Mouse (Mus musculus) lung, postnatal 0 days (tissue): ENCODE data around the gene Rasgrf1. TPM values are rescaled to one million over a fixed set of nuclear protein-coding genes. Genes with fewer than 3 reads are reported as not detected.
"Not testable (repeated sequence)": the region's sequence is repeated elsewhere in the genome, so short reads cannot be mapped to it uniquely, and the experiment has no call there.

Experiments used
- ATAC-seq: fragments of 200-750 bp; cut with Nextera tagmentation; 2 replicates; pipeline ENCODE4 v1.8.0; 2017; ENCODE audit warnings: moderate library complexity
- DNase-seq: peaks from one replicate; pipeline ENCODE4 v3.0.0-alpha.2; 2016; ENCODE audit warnings: low spot score
- H3K27ac ChIP-seq: fragments of 300-500 bp; sonication (generic); 2 replicates; pipeline ENCODE4 v1.5.1; 2014; ENCODE audit warnings: antibody characterized with exemption, mild to moderate bottlenecking, low read length, mixed read lengths
- H3K27me3 ChIP-seq: fragments of 300-500 bp; sonication (generic); replicated peaks from 2 replicates; pipeline ENCODE4 v1.6.1; 2014; ENCODE audit warnings: low read length, mixed read lengths; ENCODE audit not compliant: insufficient read depth
- H3K36me3 ChIP-seq: fragments of 300-500 bp; sonication (generic); 2 replicates; pipeline ENCODE4 v1.6.1; 2014; ENCODE audit warnings: low read length, mixed read lengths; ENCODE audit not compliant: insufficient read depth
- H3K4me1 ChIP-seq: fragments of 300-500 bp; sonication (generic); 2 replicates; pipeline ENCODE4 v1.6.1; 2014; ENCODE audit warnings: antibody characterized with exemption, low read depth, low read length, mixed read lengths; ENCODE audit not compliant: insufficient read depth
- H3K4me2 ChIP-seq: fragments of 300-500 bp; sonication (generic); replicated peaks from 2 replicates; pipeline ENCODE4 v1.6.1; 2014; ENCODE audit warnings: low read depth, mild to moderate bottlenecking, low read length, moderate library complexity, mixed read lengths
- H3K4me3 ChIP-seq: fragments of 300-500 bp; sonication (generic); 2 replicates; pipeline ENCODE4 v1.5.1; 2014; ENCODE audit warnings: low read depth, low read length
- H3K9ac ChIP-seq: fragments of 300-500 bp; sonication (generic); replicated peaks from 2 replicates; pipeline ENCODE4 v1.6.1; 2014; ENCODE audit warnings: low read depth, mild to moderate bottlenecking
- H3K9me3 ChIP-seq: fragments of 300-500 bp; sonication (generic); 2 replicates; pipeline ENCODE4 v1.6.1; 2016; ENCODE audit warnings: low read length, mixed read lengths
- CTCF ChIP-seq: IDR thresholded peaks from 2 replicates; pipeline ENCODE4 v1.5.1; 2016; ENCODE audit warnings: antibody characterized with exemption, mild to moderate bottlenecking
- EP300 ChIP-seq: IDR thresholded peaks from 2 replicates; pipeline ENCODE4 v1.6.1; 2016; ENCODE audit warnings: antibody characterized with exemption, mild to moderate bottlenecking, control low read depth
- WGBS: fragments of 180-500 bp; shearing (Covaris S2); extraction: QIAGEN DNeasy Blood & Tissue Kit; methylation state at CpG from one replicate; pipeline ENCODE4 v1.1.7; 2014; 5-methylcytosine and 5-hydroxymethylcytosine counted together
- polyA plus RNA-seq: library from polyadenylated mRNA; unstranded; fragments of >200 nt; fragmentation: Nextera tagmentation; extraction: Ambion mirVana; gene quantifications from 2 replicates; pipeline ENCODE4 v1.2.1, GENCODE M21; 2015

Gene Rasgrf1
- polyA plus RNA-seq, 1 experiment from 2014 or later: 0.88 TPM

DNA sequence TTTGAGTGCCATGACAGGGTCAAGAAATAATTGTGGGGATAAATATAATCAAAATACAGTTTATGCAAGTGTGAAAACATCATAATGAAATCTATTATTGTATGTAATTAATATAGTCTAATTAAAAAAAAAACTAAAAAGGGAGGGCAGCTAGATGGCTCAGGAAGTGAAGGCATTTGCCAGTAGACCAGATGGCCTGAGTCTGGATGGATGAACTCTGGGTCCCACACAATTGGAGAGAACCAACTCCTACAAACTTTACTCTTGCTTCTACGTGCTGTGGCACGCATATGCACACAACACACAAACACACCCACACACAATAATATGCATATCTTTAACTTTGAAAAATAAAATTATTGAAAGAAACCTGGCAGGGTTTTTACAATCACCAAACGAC is 131.8 kb downstream of the Rasgrf1 start:
- Histone ChIP-seq H3K36me3 (no peaks in the 10 kb centered on the region), H3K4me2 (no peak overlapping the region), H3K9me3 (no peaks in the 10 kb centered on the region), H3K4me3 (no peak overlapping the region), H3K9ac (no peak overlapping the region), H3K4me1 (no peaks in the 10 kb centered on the region; the same call in 1 of the 2 replicates), H3K27ac (no peak overlapping the region), H3K27me3 (no peaks in the 10 kb centered on the region)
- no peak for TF ChIP-seq EP300
- no peak for TF ChIP-seq CTCF
- DNase-seq: no peak
- WGBS: 90% methylated on average over 3 of the region's 3 CpGs
- ATAC-seq: no peak

DNA sequence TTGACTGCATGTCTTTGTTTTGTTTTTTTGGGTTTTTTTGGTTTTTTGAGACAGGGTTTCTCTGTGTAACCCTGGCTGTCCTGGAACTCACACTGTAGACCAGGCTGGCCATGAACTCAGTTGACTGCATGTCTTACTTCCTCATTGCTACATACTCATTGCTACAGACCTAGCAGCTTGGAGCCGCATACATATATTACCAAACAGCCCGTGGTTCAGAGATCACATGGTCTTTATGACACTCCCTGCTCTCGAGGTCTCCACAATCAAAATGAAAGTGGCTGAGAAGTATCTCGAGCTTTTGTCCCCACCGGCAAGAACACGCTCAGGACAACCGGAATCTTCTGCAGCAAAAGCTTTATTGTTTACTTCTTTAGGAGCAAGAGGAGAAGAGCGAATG is 133.2 kb downstream of the Rasgrf1 start:
- H3K27ac ChIP-seq, H3K36me3 ChIP-seq, H3K4me3 ChIP-seq, H3K9ac ChIP-seq, H3K4me2 ChIP-seq, H3K27me3 ChIP-seq, H3K4me1 ChIP-seq, H3K9me3 ChIP-seq: not testable (repeated sequence)
- peak; percentile 69 for DNase-seq
- 75% methylated on average over 8 of the region's 8 CpGs for WGBS
- ATAC-seq: peak; percentile 82

DNA sequence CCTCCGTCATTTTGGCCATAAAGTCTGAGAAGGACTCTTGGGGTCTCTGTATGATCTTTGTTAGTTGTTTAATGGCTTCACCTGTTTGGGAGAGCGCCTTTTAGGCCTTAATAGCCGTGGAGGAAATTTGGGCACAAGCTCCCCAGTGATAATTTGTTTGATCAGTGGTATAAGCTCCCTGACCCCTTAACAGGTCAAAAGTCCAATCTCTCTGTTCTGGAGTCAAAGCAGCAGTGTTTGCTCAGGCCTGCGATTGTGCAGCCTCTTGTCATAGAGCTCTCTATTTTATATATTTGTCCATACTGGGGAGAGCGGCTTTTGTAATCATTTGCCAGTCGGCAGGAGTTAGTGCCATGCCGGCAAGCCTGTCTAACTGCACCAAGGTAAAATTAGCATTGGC is 135.5 kb downstream of the Rasgrf1 start:
- DNase-seq (no peak), ATAC-seq (no peak)
- Histone ChIP-seq H3K4me3 (no peak overlapping the region), H3K9ac (no peak overlapping the region), H3K9me3 (no peaks in the 10 kb centered on the region), H3K4me2 (no peak overlapping the region), H3K27me3 (no peaks in the 10 kb centered on the region), H3K27ac (no peak overlapping the region), H3K36me3 (no peaks in the 10 kb centered on the region), H3K4me1 (no peaks in the 10 kb centered on the region)
- WGBS: 79% methylated on average over 7 of the region's 7 CpGs
- TF ChIP-seq CTCF: no peak
- no peak for TF ChIP-seq EP300

DNA sequence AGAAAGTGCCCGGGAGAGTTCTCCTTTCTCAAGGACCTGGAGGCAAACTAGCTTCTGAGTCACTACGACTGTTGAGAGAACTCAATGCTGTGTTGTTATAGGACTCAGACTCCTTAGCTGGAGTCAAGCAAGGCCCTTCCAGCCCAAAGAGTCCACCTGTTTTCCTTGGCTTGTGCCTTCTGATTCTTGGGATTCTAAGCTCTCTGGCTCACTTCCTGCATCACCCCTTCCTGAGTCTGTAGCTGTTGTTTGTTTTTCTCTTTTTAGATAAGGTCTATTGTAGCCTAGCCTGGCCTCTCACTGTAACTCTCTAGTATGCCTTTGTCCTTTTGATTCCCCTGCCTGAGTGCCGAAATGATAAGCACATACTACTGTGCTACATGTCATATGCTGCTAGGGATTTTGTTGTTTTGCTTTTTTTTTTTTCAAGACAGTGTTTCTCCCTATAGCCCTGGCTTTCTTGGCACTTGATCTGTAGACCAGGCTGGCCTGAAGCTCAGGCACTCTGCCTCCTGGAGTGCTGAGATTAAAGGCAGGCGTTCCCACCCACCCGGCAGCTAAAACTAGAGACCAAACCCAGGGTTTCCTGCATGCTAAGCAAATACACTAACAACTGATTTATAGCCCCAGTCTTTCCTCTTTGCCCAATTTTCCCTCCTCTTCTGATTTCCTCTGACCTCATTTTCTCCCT is 138.4 kb downstream of the Rasgrf1 start:
- Histone ChIP-seq H3K9me3 (no peaks in the 10 kb centered on the region), H3K4me3 (no peak overlapping the region), H3K27ac (peak overlapping the region; percentile 16; the same call in 1 of the 2 replicates), H3K27me3 (no peaks in the 10 kb centered on the region), H3K4me2 (no peak overlapping the region), H3K9ac (no peak overlapping the region), H3K36me3 (no peaks in the 10 kb centered on the region), H3K4me1 (no peaks in the 10 kb centered on the region)
- WGBS: 27% methylated on average over 5 of the region's 5 CpGs
- TF ChIP-seq CTCF: no peak
- TF ChIP-seq EP300: peak; percentile 47
- ATAC-seq (peak; percentile 82), DNase-seq (peak; percentile 82)

DNA sequence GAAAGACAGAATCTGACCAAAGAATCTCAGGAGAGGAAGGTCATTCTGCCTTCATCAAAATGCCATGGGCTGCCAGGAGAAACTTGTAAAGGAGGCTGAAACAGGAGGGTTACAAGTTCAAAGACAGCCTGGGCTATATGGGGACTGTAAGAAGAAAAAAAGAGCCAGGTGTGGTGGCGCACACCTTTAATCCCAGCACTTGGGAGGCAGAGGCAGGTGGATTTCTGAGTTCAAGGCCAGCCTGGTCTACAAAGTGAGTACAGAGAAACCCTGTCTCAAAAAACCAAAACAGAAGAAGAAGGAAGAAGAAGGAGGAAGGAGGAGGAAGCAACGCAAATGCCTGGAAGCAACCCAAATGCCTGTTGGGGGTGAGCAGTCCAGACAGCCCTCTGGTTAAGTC is 144.1 kb downstream of the Rasgrf1 start, which contains the start of gene Ctsh:
Gene Ctsh, plus strand, starts transcription at position 301 of the 400 bp plus-strand sequence.
- Histone ChIP-seq H3K36me3 (no peaks in the 10 kb centered on the region), H3K27me3 (no peaks in the 10 kb centered on the region), H3K4me1 (no peaks in the 10 kb centered on the region), H3K9me3 (no peaks in the 10 kb centered on the region), H3K4me3 (peak within 1 kb of the TSS; percentile 72), H3K4me2 (peak within 1 kb of the TSS; percentile 79), H3K27ac (peak within 1 kb of the TSS; percentile 94), H3K9ac (peak within 1 kb of the TSS; percentile 88)
- 62% methylated on average over 2 of the region's 2 CpGs for WGBS
- TF ChIP-seq EP300: no peak
- no peak for DNase-seq
- no peak for ATAC-seq

DNA sequence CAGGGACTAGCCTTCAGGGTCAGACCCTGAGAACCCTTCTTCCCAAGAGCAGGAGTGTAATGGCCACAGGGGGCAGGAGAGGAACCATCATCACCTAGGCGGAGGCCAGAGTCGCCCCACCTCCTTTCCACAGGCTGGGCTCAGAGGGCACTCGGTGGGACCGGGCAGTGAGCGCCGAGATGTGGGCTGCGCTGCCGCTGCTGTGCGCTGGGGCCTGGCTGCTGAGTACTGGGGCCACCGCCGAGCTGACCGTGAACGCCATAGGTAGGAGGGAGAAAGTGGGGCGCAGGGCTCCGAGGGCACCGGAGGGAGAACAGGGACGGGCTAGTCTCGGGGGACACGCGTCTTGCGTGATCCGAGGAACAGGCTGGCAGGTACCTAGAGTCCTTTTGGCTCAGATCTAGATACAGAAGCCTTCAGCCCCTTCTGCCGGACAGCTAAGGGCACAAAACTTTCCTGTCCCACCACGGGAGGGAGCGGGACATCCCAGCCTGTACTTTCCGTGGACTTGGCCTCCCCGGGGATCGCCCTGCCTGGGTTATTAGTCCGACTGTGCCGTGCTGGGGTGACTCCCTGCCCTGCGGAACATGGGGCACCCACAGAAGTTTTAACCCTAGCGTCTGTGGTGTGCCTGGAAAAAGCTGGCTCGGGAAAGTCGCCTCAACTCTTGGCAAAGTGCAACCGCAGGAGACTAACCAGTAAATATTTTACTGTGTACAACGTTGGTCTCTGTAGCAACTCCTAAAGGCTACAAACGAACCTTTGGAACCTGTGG is 144.8 kb downstream of the Rasgrf1 start:
- Histone ChIP-seq H3K36me3 (no peaks in the 10 kb centered on the region), H3K9ac (peak overlapping the region; percentile 88), H3K4me1 (no peaks in the 10 kb centered on the region), H3K27ac (peak overlapping the region; percentile 94), H3K4me2 (peak overlapping the region; percentile 79), H3K4me3 (peak overlapping the region; percentile 72), H3K9me3 (no peaks in the 10 kb centered on the region), H3K27me3 (no peaks in the 10 kb centered on the region)
- DNase-seq (peak; percentile 94), ATAC-seq (peak; percentile 97)
- TF ChIP-seq EP300 (no peak), CTCF (peak; percentile 77)
- WGBS: under 1% methylated on average over 36 of the region's 37 CpGs
